Mouse (Mus musculus) embryonic facial prominence, embryonic 12.5 days (tissue): Measurements from ENCODE around the gene Xpnpep3. TPM values are rescaled to one million over a fixed set of nuclear protein-coding genes. Genes with fewer than 3 reads are reported as not detected.

Source experiments
- ATAC-seq: fragments of 200-750 bp; cut with Nextera tagmentation; 2 replicates; pipeline ENCODE4 v1.8.0; 2017; ENCODE audit not compliant: insufficient number of reproducible peaks, insufficient read depth, low FRiP score, low TSS enrichment
- H3K27ac ChIP-seq: fragments of 300-500 bp; sonication (generic); 2 replicates; pipeline ENCODE4 v1.5.1; 2016; ENCODE audit warnings: mild to moderate bottlenecking
- H3K27me3 ChIP-seq: fragments of 300-500 bp; sonication (generic); 2 replicates; pipeline ENCODE4 v1.6.1; 2016; ENCODE audit warnings: mild to moderate bottlenecking, moderate library complexity
- H3K36me3 ChIP-seq: fragments of 300-500 bp; sonication (generic); 2 replicates; pipeline ENCODE4 v1.6.1; 2016; ENCODE audit warnings: mild to moderate bottlenecking
- H3K4me1 ChIP-seq: fragments of 300-500 bp; sonication (generic); 2 replicates; pipeline ENCODE4 v1.6.1; 2016
- H3K4me2 ChIP-seq: fragments of 300-500 bp; sonication (generic); replicated peaks from 2 replicates; pipeline ENCODE4 v1.6.1; 2016; ENCODE audit warnings: mild to moderate bottlenecking, moderate library complexity
- H3K4me3 ChIP-seq: fragments of 300-500 bp; sonication (generic); 2 replicates; pipeline ENCODE4 v1.5.1; 2016; ENCODE audit warnings: mild to moderate bottlenecking
- H3K9ac ChIP-seq: fragments of 300-500 bp; sonication (generic); 2 replicates; pipeline ENCODE4 v1.6.1; 2016; ENCODE audit warnings: mild to moderate bottlenecking, moderate library complexity
- H3K9me3 ChIP-seq: fragments of 300-500 bp; sonication (generic); 2 replicates; pipeline ENCODE4 v1.6.1; 2016; ENCODE audit warnings: mild to moderate bottlenecking, moderate library complexity
- WGBS: fragments of 180-500 bp; shearing (Covaris S2); methylation state at CpG from one replicate; pipeline ENCODE4 v1.1.7; 2016; 5-methylcytosine and 5-hydroxymethylcytosine counted together
- polyA plus RNA-seq: library from polyadenylated mRNA; unstranded; fragments of >200 nt; fragmentation: Nextera tagmentation; extraction: Ambion mirVana; gene quantifications from 2 replicates; pipeline ENCODE4 v1.2.1, GENCODE M21; 2016

The Xpnpep3 gene
- polyA plus RNA-seq, 1 experiment from 2014 or later: 13.3 TPM

DNA sequence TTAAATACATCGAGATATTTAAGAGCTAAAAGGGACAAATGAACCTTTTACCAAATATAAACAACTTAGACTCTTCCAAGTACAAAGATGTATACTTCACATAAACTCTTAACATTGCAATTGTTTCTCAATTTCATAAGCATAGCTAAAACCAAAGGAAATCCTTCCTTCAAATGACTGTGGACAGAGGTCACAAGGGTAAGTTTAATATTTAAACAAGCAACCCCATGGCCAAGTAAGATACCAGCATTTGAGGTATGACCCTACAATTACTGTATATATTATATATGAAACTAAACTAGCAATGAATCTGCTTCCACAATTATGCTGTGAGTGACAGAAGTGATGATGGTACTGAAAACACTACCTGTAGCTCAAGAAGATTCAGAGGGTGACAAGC is 35.7 kb upstream of the Xpnpep3 start:
- H3K9me3 ChIP-seq: no peaks in the 10 kb centered on the region
- H3K4me1 ChIP-seq: peaks cover 16% of the 10 kb centered on the region
- peaks cover 48% of the 10 kb centered on the region for H3K36me3 ChIP-seq
- H3K27ac ChIP-seq: no peak overlapping the region
- H3K9ac ChIP-seq: no peak overlapping the region
- H3K27me3 ChIP-seq: no peaks in the 10 kb centered on the region
- WGBS: 86% methylated on average over 1 of the region's 1 CpGs
- ATAC-seq: no peak
- no peak overlapping the region for H3K4me3 ChIP-seq
- no peak overlapping the region for H3K4me2 ChIP-seq

DNA sequence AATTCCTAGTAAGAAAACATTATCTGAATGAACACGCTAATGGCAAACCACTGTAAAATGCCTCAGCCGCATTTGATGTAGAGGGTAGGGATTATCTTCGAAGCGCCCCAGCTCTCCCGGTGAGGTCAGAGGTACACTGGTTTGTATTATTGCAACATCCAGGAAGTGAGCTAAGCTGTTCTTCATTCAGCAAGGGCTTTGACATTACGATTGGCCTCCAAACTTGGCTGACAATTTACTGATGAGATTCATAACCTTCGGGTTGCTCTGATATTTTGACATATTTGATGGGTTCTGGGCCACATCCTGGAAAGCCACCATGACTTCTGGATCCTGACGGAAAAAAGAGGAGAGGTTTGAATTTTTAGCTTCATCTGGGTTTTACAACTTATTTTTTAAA is 34.7 kb upstream of the Xpnpep3 start:
- peaks cover 7% of the 10 kb centered on the region; the same call in 1 of the 2 replicates for H3K4me1 ChIP-seq
- no peak overlapping the region for H3K27ac ChIP-seq
- H3K9me3 ChIP-seq: no peaks in the 10 kb centered on the region
- no peaks in the 10 kb centered on the region for H3K27me3 ChIP-seq
- H3K4me2 ChIP-seq: no peak overlapping the region
- 89% methylated on average over 8 of the region's 8 CpGs for WGBS
- no peak for ATAC-seq
- H3K36me3 ChIP-seq: peaks cover 53% of the 10 kb centered on the region
- no peak overlapping the region for H3K4me3 ChIP-seq
- H3K9ac ChIP-seq: no peak overlapping the region

DNA sequence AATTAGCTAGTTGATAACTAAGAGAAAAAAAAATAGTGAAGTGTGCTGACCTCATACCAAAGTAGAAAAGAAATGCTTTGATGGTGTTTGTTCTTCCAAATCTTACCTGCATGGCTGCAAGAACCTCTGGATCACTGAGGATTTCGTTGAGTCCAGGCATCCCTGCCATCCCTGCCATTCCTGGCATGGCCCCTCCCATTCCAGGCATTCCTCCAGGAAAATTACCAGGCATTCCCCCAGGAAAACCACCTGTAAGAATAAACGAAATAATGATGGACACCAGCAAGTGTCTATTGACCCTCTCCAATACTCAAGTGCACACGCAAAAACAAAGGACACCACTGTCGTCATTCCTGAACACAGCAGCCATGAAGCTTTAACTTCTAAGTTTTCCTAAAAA is 33.7 kb upstream of the Xpnpep3 start:
- H3K4me3 ChIP-seq: no peak overlapping the region
- H3K4me1 ChIP-seq: peaks cover 4% of the 10 kb centered on the region; the same call in 1 of the 2 replicates
- H3K4me2 ChIP-seq: no peak overlapping the region
- no peak for ATAC-seq
- H3K27ac ChIP-seq: no peak overlapping the region
- peaks cover 60% of the 10 kb centered on the region for H3K36me3 ChIP-seq
- H3K9ac ChIP-seq: no peak overlapping the region
- WGBS: 80% methylated on average over 4 of the region's 4 CpGs
- H3K27me3 ChIP-seq: no peaks in the 10 kb centered on the region
- no peaks in the 10 kb centered on the region for H3K9me3 ChIP-seq

DNA sequence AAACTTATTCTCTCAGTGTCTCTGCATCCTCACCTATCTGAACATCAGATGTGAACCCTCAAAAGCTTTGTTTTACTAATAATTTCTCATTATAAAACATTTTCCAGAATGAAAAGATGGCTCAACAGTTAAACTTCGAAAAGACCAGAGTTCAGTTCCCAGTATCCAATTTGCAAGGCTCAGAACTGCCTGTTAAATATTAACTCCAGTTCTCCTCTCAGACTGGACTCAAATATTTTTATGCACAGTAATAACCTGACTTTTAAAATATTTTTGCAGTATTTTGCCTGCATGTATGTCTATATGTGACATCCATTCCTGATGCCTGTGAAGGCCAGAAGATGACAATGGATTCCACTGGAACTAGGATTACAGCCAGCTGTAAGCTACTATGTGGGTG is 31.3 kb upstream of the Xpnpep3 start:
- H3K4me2 ChIP-seq: no peak overlapping the region
- H3K27ac ChIP-seq: no peak overlapping the region
- no peaks in the 10 kb centered on the region for H3K27me3 ChIP-seq
- H3K9ac ChIP-seq: no peak overlapping the region
- no peaks in the 10 kb centered on the region for H3K9me3 ChIP-seq
- WGBS: 91% methylated on average over 1 of the region's 1 CpGs
- no peak for ATAC-seq
- H3K36me3 ChIP-seq: peaks cover 74% of the 10 kb centered on the region
- no peaks in the 10 kb centered on the region for H3K4me1 ChIP-seq
- H3K4me3 ChIP-seq: no peak overlapping the region

DNA sequence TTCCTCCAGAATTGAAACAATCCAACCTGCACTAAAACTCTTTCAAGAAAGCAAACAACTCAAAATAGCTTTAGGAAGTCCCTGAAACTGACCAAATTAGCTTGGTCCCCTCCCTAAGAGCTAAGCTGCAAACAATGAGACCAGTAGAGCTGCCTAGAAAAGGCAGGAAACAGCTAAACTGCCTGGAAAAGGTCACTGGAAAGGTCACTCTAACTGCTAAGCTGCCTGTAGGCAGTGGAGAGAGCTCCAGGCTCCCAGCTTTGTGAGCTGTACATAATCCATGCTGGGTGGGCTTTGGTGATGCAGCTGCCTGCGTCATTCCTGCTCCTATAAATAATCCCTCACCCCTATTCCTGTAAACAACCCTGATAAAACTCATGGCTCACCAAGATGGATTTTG is 29.6 kb upstream of the Xpnpep3 start:
- Histone ChIP-seq H3K4me3 (no peak overlapping the region), H3K27ac (no peak overlapping the region), H3K9ac (no peak overlapping the region), H3K9me3 (no peaks in the 10 kb centered on the region), H3K27me3 (no peaks in the 10 kb centered on the region), H3K36me3 (peaks cover 70% of the 10 kb centered on the region), H3K4me2 (no peak overlapping the region), H3K4me1 (no peaks in the 10 kb centered on the region)
- WGBS: 44% methylated on average over 1 of the region's 1 CpGs
- ATAC-seq: no peak

DNA sequence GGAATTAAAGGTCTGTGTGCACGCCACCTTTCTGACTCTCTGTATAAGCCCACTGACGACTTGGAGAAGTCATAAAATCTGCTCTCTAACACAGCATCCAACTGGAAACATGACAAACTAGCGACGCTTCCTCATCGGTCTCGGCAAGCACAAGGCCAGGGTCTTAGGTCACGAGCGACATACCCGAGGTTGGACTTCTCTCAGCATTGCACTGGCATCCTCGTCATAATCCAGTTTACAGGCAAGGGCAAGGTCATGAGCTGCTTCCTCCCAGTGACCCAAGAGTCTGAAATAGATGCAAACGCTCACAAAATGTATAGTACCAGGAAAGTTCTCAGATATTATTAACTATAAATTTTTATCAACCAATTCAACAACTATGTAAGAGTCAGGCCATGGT is 25.3 kb upstream of the Xpnpep3 start:
- Histone ChIP-seq H3K9ac (no peak overlapping the region), H3K36me3 (peaks cover 61% of the 10 kb centered on the region), H3K4me2 (no peak overlapping the region), H3K4me3 (no peak overlapping the region), H3K4me1 (no peaks in the 10 kb centered on the region), H3K27ac (no peak overlapping the region), H3K27me3 (no peaks in the 10 kb centered on the region), H3K9me3 (no peaks in the 10 kb centered on the region)
- WGBS: 91% methylated on average over 11 of the region's 11 CpGs
- no peak for ATAC-seq

DNA sequence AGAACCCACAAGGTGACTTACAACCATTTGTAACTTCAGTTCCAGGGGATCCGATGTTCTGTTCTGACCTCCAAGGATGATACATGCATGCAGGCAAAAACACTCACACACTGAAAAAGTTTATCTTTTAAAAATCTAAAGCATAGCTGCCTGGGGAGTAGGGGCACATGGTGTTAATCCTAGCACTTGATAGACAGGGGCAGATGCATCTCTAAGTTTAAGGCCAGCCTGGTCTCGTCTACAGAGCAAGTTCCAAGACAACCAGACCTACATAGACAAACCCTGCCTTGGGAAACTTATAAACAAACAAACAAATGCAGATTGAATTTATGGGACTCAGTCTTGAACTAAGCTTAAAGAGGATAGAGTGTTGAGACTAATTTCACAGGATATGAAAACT is 21.1 kb upstream of the Xpnpep3 start:
- Histone ChIP-seq H3K27ac (no peak overlapping the region), H3K9ac (no peak overlapping the region), H3K27me3 (no peaks in the 10 kb centered on the region), H3K9me3 (no peaks in the 10 kb centered on the region), H3K4me3 (no peak overlapping the region), H3K36me3 (peaks cover 60% of the 10 kb centered on the region), H3K4me2 (no peak overlapping the region), H3K4me1 (no peaks in the 10 kb centered on the region)
- ATAC-seq: no peak
- 75% methylated on average over 2 of the region's 2 CpGs for WGBS

DNA sequence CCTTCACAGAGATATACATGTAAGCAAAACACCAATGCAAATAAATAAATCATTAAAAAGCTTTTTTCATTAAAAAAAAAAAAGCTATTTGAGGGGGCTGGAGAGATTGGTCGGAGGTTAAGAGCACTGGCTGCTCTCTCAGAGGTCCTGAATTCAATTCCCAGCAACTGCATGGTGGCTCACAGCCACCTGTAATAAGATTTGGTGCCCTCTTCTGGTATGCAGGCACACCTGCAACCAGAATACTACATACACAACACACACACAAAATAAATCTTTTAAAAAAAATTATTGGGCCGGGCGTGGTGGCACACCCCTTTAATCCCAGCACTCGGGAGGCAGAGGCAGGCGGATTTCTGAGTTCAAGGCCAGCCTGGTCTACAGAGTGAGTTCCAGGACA is 13.6 kb upstream of the Xpnpep3 start:
- Histone ChIP-seq H3K27ac (no peak overlapping the region), H3K36me3 (peaks cover 86% of the 10 kb centered on the region), H3K9me3 (no peaks in the 10 kb centered on the region), H3K27me3 (no peaks in the 10 kb centered on the region), H3K9ac (no peak overlapping the region), H3K4me3 (no peak overlapping the region), H3K4me2 (no peak overlapping the region), H3K4me1 (no peaks in the 10 kb centered on the region)
- WGBS: 95% methylated on average over 5 of the region's 5 CpGs
- no peak for ATAC-seq

DNA sequence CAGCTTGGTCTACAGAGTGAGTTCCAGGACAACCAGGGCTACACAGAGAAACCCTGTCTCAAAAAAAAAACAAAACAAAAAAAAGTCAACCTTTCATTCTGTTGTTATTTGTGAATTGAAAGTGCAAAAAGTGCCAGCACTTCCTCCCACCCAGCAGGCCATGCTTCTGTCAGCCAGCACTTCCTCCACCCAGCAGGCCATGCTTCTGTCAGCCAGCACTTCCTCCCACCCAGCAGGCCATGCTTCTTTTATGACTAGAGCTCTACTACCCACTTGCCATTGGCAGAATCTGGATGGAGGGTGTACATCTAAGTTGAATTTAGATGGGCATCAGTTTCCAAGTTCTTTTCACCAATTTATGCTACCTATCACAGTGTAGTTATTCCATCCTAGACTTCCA is 6.9 kb upstream of the Xpnpep3 start:
- Histone ChIP-seq H3K9me3 (no peaks in the 10 kb centered on the region), H3K9ac (no peak overlapping the region), H3K36me3 (peaks cover 37% of the 10 kb centered on the region), H3K27ac (no peak overlapping the region), H3K4me2 (no peak overlapping the region), H3K4me1 (peaks cover 6% of the 10 kb centered on the region; the same call in 1 of the 2 replicates), H3K27me3 (no peaks in the 10 kb centered on the region), H3K4me3 (no peak overlapping the region)
- ATAC-seq: no peak

DNA sequence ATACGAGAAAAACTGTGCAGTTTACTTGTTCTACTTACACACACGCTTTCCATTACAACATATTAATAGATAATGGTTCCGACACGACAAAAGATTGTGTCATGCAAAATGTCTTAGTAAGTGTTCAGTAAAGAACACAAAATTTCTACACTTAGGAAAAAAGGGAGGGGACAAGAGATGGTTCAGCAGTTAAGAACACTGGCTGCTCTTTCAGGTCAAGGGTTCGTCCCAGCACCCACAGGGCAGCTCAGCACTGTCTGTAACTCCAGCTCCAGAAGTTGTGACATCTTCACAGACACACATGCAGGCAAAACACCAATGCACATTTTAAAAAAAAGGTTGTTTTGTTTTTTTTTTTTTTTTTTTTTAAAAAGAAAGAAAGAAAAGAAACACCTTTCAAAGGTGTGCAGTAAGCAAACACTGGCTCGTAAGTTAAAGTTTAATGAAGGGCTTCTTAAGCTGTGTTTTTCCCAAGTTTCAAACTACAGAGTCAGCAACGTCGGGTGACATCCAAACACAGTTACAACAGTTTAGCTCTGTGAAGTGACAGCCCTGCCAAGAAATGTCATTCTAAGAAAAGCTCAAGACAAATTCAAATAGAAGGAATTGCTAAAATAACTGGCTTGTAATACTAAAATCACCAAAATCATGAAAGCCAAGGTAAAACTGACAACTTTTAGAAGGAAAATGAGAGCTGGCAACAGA is 5.6 kb upstream of the Xpnpep3 start:
- no peaks in the 10 kb centered on the region for H3K27me3 ChIP-seq
- 88% methylated on average over 8 of the region's 8 CpGs for WGBS
- no peak overlapping the region for H3K4me2 ChIP-seq
- H3K36me3 ChIP-seq: peaks cover 25% of the 10 kb centered on the region
- H3K4me1 ChIP-seq: peaks cover 10% of the 10 kb centered on the region
- no peak overlapping the region for H3K27ac ChIP-seq
- no peak overlapping the region for H3K4me3 ChIP-seq
- H3K9me3 ChIP-seq: no peaks in the 10 kb centered on the region
- H3K9ac ChIP-seq: no peak overlapping the region
- ATAC-seq: no peak

DNA sequence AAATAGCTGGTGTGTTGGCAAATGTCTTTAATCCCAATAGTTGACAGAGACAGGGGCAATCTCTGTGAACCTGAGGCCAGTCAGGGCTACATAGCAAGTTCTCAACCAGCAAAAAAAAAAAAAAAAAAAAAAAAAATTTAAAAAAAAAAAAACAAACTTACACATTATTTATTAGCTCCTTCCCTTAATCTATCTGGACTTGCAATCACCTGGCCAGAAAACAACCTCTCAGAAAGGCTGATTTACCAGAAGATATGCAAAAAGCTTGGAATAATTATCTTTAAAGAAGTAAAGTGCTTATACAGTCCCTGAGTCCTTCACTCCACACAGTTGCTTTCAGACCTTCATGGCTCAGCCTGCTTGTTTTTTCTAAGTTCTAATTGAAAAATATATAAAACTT is 1.7 kb upstream of the Xpnpep3 start:
- Histone ChIP-seq H3K9me3 (no peaks in the 10 kb centered on the region), H3K9ac (no peak overlapping the region), H3K27ac (no peak overlapping the region)

DNA sequence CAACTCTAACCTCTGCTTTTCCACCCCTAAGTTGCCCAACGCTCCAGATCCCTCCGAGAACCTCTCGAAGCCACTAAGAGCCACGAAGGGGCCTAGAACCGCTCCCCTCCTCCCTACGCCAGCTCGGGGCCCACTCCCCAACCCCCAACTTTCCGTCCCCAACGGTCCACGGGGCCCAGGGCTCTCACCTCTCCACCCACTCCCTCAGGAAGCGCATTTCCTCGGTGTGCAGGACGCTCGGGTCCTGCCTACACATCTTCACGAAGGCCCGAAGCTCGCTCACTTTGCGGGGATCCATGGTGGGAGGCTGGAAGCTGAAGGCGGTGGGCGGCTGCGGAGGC is 671 bp upstream of the Xpnpep3 start:
- Histone ChIP-seq H3K27ac (peak overlapping the region; percentile 94), H3K36me3 (no peaks in the 10 kb centered on the region), H3K9ac (peak overlapping the region; percentile 93), H3K4me3 (peak overlapping the region; percentile 95), H3K4me1 (peaks cover 16% of the 10 kb centered on the region), H3K27me3 (no peaks in the 10 kb centered on the region), H3K9me3 (no peaks in the 10 kb centered on the region), H3K4me2 (peak overlapping the region; percentile 78)
- ATAC-seq: peak; percentile 73
- WGBS: under 1% methylated on average over 21 of the region's 21 CpGs

More for the DNA sequence above, 1.7 kb upstream of the Xpnpep3 start:
- Histone ChIP-seq H3K27me3 (no peaks in the 10 kb centered on the region), H3K4me3 (peak overlapping the region; percentile 95), H3K36me3 (no peaks in the 10 kb centered on the region), H3K4me2 (peak overlapping the region; percentile 78), H3K4me1 (peaks cover 16% of the 10 kb centered on the region)
- no peak for ATAC-seq

DNA sequence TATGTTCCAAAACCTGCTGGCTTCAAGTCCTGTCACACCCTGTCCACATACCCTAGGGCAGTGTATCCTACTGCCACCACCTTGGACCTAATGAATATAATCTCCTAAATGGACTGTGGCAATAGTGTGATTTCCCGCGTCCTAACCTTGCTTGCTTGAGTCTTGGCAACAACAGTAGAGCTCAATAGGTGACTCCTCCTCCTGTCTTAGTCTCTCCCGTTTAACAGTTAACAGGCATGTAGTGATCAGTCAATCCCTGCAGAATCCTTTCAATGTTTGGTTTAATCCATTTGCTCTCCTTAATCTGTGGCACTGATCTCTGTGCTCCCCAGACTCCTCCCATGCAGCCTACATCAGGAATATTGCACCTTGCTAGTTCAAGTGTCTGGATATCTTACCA is 5.1 kb downstream of the Xpnpep3 start:
- 87% methylated on average over 3 of the region's 3 CpGs for WGBS
- H3K4me2 ChIP-seq: no peak overlapping the region
- no peak for ATAC-seq
- no peaks in the 10 kb centered on the region for H3K36me3 ChIP-seq
- no peak overlapping the region for H3K9ac ChIP-seq
- no peak overlapping the region for H3K4me3 ChIP-seq
- no peaks in the 10 kb centered on the region for H3K9me3 ChIP-seq
- no peak overlapping the region for H3K27ac ChIP-seq
- H3K4me1 ChIP-seq: peaks cover 6% of the 10 kb centered on the region; the same call in 1 of the 2 replicates
- H3K27me3 ChIP-seq: no peaks in the 10 kb centered on the region
